Mouse (Mus musculus): ENCODE measurements around the gene Armh1.

DNA sequence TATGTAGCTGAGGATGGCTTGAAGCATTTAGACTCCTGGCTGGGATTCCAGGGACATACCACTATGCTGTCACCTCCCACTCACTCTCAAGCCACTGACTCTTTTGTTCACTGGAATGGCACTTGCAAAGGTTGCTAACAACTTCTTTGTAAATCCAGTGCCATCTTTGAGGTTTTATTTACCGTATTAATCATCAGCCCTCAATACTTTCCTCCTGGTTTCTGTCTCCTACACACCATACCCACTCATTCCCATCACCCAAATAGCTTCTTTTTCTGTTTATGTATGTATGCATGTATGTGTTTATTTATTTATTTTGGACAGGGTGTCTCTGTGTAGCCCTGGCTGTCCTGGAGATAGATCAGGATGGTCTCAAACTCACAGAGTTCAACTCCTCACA, 943 bp downstream of the Armh1 start:
- no peak for TF ChIP-seq CHD2 (IDR thresholded peaks at IDR 0.05; ENCODE audit: low read depth, low read length)
- TF ChIP-seq HCFC1 (IDR thresholded peaks at IDR 0.05; ENCODE audit: borderline replicate concordance, insufficient read depth, low read length): no peak
- TF ChIP-seq MAFK (IDR thresholded peaks at IDR 0.05; ENCODE audit: insufficient read depth, low read depth, low read length): no peak
